Mouse (Mus musculus): ENCODE data around the gene Kcnh1.

Kcnh1 gene

GRCm38 (mm10) chr1:192405136-192405535, 214.6 kb downstream of the Kcnh1 start:
- no peak for DNase-seq (ENCODE audit: low read depth, low spot score)

GRCm38 (mm10) chr1:192406589-192406988, 216.0 kb downstream of the Kcnh1 start:
- DNase-seq (ENCODE audit: low read depth, low spot score): no peak

GRCm38 (mm10) chr1:192415813-192416212, 225.2 kb downstream of the Kcnh1 start:
- no peak for DNase-seq (ENCODE audit: low read depth, low spot score)

GRCm38 (mm10) chr1:192416241-192416821, 225.8 kb downstream of the Kcnh1 start:
- no peak for DNase-seq (ENCODE audit: low read depth, low spot score)

GRCm38 (mm10) chr1:192419176-192419575, 228.6 kb downstream of the Kcnh1 start:
- DNase-seq (ENCODE audit: low read depth, low spot score): no peak

GRCm38 (mm10) chr1:192421377-192422166, 231.0 kb downstream of the Kcnh1 start:
- no peak for DNase-seq (ENCODE audit: low read depth, low spot score)

DNA sequence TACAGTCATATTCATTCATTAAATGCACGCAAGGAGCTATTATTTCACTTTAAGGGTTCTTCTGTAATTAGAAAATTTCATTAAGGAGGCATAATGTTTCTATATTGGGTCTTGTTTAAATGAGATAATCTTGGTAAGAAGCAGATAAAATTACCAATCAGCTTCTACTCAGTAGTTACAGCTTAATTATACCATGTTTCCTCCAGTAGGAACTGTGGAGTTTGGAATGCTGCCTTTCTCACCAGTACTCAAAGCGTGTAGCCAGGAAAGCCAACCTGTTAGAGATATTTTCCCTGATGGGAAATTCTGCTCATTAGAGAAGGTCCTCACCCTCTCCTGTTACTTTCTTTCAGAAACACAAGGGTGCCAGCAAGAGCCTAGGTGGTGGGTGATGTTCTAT, 240.8 kb downstream of the Kcnh1 start:
- DNase-seq (ENCODE audit: low read depth, low spot score): no peak

GRCm38 (mm10) chr1:192435503-192435902, 244.9 kb downstream of the Kcnh1 start:
- no peak for DNase-seq (ENCODE audit: low read depth, low spot score)

GRCm38 (mm10) chr1:192439151-192439837, 248.7 kb downstream of the Kcnh1 start:
- no peak for DNase-seq (ENCODE audit: low read depth, low spot score)

DNA sequence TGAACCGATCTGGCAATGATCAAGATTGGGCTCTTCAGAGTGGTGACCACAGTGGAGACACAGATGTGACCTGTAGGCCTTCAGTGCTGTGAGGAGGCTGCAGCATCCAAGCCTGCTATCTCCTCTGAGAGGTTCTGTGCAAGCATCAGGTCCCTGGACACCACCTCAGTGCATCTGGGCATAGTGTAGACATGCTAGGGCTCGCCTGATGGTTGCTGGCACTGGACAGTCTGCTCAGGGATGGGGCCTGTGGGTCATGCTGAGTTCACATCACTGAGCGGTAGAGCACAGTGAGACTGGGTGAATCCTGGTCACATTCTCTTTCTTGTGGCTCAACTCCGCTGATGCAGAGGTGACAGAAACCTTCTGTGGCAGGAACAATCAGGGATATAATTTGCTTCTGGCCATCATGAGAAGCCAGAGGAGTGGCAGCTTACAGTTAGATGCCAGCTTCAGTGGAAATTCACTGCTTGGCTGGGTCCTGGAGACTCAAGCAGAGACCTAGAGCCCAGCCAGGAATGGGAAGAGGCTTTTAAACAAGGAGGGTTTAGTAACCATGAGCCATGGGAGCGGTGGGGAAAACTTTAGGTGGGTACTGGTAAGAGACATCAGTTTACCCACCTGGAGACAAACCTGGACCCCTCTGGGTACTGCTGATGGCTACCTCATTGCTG, 252.3 kb downstream of the Kcnh1 start:
- DNase-seq (ENCODE audit: low read depth, low spot score): no peak

DNA sequence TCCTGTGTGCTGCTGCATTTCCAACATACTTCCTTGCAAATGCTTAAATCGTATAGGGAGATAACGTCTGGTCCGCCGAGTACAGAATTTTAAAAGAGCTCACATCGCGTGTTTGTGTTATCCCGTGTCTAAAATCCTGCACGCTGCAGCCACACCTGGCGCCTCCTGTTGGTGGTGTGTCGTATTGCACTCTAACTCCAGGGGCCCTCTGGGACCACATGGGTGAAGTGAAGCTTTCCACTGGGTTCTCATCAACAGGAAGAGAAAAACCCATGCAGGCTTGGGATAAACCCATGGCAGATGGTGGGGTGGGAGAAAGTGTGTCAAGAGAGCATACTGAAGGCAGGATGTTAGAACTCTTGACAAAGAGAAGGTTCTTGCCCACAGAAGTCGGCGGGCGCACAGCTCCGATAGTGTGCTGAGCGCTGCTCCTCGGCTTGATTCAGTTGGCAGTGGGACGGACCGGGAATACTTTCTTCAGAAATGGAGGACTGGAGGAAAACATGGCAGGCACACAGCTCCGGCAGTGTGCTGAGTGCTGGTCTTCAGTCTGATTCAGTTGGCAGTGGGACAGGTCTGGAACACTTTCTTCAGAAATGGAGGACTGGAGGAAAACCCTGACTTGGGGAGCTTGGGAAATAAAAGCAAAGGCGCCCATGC, 253.6 kb downstream of the Kcnh1 start:
- peak; percentile 29 for DNase-seq (ENCODE audit: low read depth, low spot score)

DNA sequence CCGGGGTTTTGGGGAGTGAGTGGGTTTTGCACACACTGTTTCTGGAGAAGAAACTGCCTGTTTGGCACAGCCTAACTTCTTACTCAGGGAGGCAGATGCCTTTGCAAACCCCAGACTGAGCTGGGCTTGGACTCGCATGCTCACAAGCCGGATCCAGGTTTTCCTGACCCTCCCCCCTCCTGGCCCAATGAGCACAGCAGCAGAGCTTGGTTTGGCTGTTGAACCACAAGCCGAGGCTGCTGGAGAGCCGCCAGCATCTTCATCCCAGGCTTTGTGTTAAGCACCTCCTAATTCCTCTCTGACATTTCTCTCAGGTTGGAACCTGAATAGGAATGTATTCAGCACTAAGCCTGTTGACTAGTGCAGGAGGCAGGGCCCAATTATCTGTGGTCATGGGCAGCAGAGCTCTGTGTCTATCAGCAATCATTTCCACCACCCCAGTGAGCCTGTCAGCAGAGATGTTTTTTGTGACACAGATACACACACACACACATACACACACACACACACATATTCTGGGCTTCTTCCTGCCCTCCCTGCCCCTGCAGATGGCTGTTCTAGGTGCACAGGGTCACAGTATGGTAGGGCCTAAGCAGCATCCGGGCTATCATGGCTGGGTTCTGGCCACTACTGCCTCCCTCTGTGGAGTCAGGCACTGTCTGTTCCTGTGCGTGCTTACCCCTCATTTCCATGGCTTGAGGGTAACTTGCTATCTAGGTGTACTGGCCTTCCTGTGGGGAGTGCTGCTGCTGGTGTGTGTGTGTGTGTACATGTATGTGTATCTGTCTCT, 254.3 kb downstream of the Kcnh1 start:
- no peak for DNase-seq (ENCODE audit: low read depth, low spot score)

DNA sequence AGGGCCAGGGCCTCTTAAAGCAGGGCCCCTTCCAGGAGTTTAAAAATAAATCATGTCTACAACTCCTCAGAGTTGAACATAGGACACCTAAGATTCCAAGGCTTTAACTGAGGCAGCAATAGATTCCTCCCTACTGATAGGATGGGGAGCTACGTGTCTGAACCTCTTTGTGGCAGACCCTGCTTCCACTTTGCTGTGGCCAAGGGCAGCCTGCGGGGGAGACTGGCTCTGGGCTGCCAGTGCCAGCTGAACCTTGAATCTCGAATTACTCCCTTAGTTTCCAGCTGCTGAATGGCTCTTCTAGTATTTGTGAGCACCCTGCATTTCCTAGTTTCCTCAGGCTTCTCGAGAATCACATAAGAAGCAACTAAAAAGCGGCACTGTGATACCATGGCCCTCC, 255.6 kb downstream of the Kcnh1 start:
- DNase-seq (ENCODE audit: low read depth, low spot score): no peak

- DNase-seq (ENCODE audit: low read depth, low spot score): no peak
These were observed 257.1 kb downstream of the Kcnh1 start for GRCm38 (mm10) chr1:192447666-192448065.

GRCm38 (mm10) chr1:192448512-192448911, 257.9 kb downstream of the Kcnh1 start:
- no peak for DNase-seq (ENCODE audit: low read depth, low spot score)

DNA sequence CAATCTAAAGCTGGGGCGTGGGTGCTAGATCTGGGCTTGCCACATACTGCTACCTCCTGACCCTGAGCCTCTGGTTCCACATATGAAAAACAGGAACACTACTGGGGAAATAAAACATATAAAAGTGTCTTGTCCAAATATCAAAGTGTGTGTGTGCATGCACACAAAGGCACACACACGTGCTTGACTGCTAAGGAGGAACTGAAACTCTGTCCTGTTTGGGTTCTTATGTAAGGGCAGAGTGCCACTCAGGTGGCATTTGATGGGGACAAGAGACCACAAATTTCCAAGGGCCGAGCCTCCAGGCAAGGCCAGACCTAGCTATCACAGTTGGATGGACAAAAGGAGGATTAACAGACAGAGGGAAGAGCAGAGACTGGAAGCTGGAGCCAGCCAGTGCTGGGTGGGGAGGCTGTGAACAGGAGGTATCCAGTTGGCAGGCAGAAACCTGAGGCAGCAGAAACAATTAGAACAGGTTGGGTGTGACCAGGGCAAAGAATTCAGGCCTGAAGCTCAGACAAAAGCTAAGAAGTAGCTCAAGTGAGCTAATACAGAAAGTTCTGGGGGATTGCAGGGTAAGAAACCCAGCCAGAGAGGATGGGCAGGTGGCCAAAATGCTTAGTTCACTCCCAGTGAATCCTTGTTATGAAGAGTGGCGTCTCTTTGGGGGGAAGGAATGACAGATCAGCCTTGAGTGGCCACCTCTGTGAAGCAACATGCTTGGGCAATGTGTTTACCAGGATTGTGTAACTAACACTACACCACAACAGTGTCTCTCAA, 259.2 kb downstream of the Kcnh1 start:
- peak; percentile 71 for DNase-seq (ENCODE audit: low read depth, low spot score)

GRCm38 (mm10) chr1:192450425-192450824, 259.9 kb downstream of the Kcnh1 start:
- DNase-seq (ENCODE audit: low read depth, low spot score): no peak

DNA sequence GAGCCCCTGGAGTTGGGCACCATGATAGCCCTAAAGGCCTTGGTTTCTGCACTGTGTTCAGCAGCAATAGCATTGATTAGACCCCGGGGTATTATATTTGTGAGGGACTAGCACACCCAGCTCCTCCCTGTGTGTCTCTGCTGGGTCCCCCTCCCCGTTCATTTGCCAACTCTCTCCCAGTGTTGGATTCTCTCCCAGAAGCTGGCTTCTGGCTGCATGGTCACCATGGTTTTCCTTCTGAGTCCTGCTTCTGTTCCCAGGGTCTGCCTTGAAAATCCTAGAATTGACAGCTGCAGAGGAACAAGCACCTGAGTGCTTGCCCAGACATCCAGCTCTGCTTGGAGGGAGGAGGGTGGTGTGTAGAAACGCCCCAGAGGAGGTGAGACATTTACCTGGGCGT, 261.1 kb downstream of the Kcnh1 start:
- no peak for DNase-seq (ENCODE audit: low read depth, low spot score)

GRCm38 (mm10) chr1:192454501-192454900, 263.9 kb downstream of the Kcnh1 start:
- DNase-seq (ENCODE audit: low read depth, low spot score): no peak

- DNase-seq (ENCODE audit: low read depth, low spot score): no peak
These were observed 264.4 kb downstream of the Kcnh1 start for GRCm38 (mm10) chr1:192454981-192455380.

All from A20 (cell line).